Mouse (Mus musculus) midbrain, embryonic 12.5 days (tissue): Measurements from ENCODE around the gene Vax2. TPM values are rescaled to one million over a fixed set of nuclear protein-coding genes. Genes with fewer than 3 reads are reported as not detected.
A peak's percentile ranks its signal among the peaks of the same experiment; 100 is the strongest.

Experiments used
- ATAC-seq: fragments of 200-750 bp; cut with Nextera tagmentation; 2 replicates; pipeline ENCODE4 v1.8.0; 2017; ENCODE audit warnings: low read depth, moderate TSS enrichment, moderate library complexity; ENCODE audit not compliant: low FRiP score
- H3K27ac ChIP-seq: fragments of 300-500 bp; sonication (generic); replicated peaks from 2 replicates; pipeline ENCODE4 v1.5.1; 2016; ENCODE audit warnings: mild to moderate bottlenecking
- H3K27me3 ChIP-seq: fragments of 300-500 bp; sonication (generic); 2 replicates; pipeline ENCODE4 v1.6.1; 2016; ENCODE audit warnings: mild to moderate bottlenecking
- H3K36me3 ChIP-seq: fragments of 300-500 bp; sonication (generic); 2 replicates; pipeline ENCODE4 v1.6.1; 2016
- H3K4me1 ChIP-seq: fragments of 300-500 bp; sonication (generic); 2 replicates; pipeline ENCODE4 v1.6.1; 2016
- H3K4me2 ChIP-seq: fragments of 300-500 bp; sonication (generic); replicated peaks from 2 replicates; pipeline ENCODE4 v1.6.1; 2016; ENCODE audit warnings: mild to moderate bottlenecking, moderate library complexity
- H3K4me3 ChIP-seq: fragments of 300-500 bp; sonication (generic); 2 replicates; pipeline ENCODE4 v1.5.1; 2016; ENCODE audit warnings: mild to moderate bottlenecking
- H3K9ac ChIP-seq: fragments of 300-500 bp; sonication (generic); replicated peaks from 2 replicates; pipeline ENCODE4 v1.6.1; 2016; ENCODE audit warnings: mild to moderate bottlenecking, moderate library complexity
- H3K9me3 ChIP-seq: fragments of 300-500 bp; sonication (generic); 2 replicates; pipeline ENCODE4 v1.6.1; 2016; ENCODE audit warnings: mild to moderate bottlenecking
- WGBS: fragments of 180-500 bp; shearing (Covaris S2); methylation state at CpG from one replicate; pipeline ENCODE4 v1.1.7; 2016; 5-methylcytosine and 5-hydroxymethylcytosine counted together
- polyA plus RNA-seq: library from polyadenylated mRNA; unstranded; fragments of >200 nt; fragmentation: Nextera tagmentation; extraction: Ambion mirVana; gene quantifications from 2 replicates; pipeline ENCODE4 v1.2.1, GENCODE M21; 2016

Vax2 gene
- polyA plus RNA-seq = 0.42 and 0.68 TPM in 2 replicates

GRCm38 (mm10) chr6:83711067-83711675 is at the start of gene Vax2:
Vax2 (plus strand) TSS chr6:83711264.
- ATAC-seq = peak; percentile 92
- peak within 1 kb of the TSS; percentile 76 for H3K4me2 ChIP-seq
- H3K27ac ChIP-seq = no peak within 1 kb of the TSS
- H3K9ac ChIP-seq = peak within 1 kb of the TSS; percentile 44
- H3K27me3 ChIP-seq = peaks cover 100% of the 10 kb centered on the region
- no peaks in the 10 kb centered on the region for H3K9me3 ChIP-seq
- WGBS = under 1% methylated on average over 41 of the region's 46 CpGs
- H3K4me1 ChIP-seq = peaks cover 21% of the 10 kb centered on the region
- H3K4me3 ChIP-seq = peak within 1 kb of the TSS; percentile 46
- no peaks in the 10 kb centered on the region for H3K36me3 ChIP-seq

- no peak for ATAC-seq
- Histone ChIP-seq H3K27ac (no peak overlapping the region), H3K4me1 (no peaks in the 10 kb centered on the region)
These were observed 46.1 kb upstream of the Vax2 start for GRCm38 (mm10) chr6:83665009-83665408.

GRCm38 (mm10) chr6:83673395-83673794 is 37.7 kb upstream of the Vax2 start:
- Histone ChIP-seq H3K4me1 (no peaks in the 10 kb centered on the region), H3K36me3 (no peaks in the 10 kb centered on the region), H3K27me3 (0 out of 2 replicates have a peak, but pooled peaks cover 3% of the 10 kb centered on the region), H3K9ac (no peak overlapping the region), H3K9me3 (no peaks in the 10 kb centered on the region), H3K27ac (no peak overlapping the region), H3K4me2 (no peak overlapping the region), H3K4me3 (no peak overlapping the region)
- WGBS = 10% methylated on average over 4 of the region's 4 CpGs
- no peak for ATAC-seq

More at GRCm38 (mm10) chr6:83665009-83665408, 46.1 kb upstream of the Vax2 start:
- Histone ChIP-seq H3K27me3 (no peaks in the 10 kb centered on the region), H3K4me2 (no peak overlapping the region), H3K9ac (no peak overlapping the region), H3K4me3 (no peak overlapping the region), H3K9me3 (no peaks in the 10 kb centered on the region), H3K36me3 (no peaks in the 10 kb centered on the region)
- WGBS = 86% methylated on average over 2 of the region's 2 CpGs

GRCm38 (mm10) chr6:83677757-83678156 is 33.3 kb upstream of the Vax2 start, which contains the start of gene Cd207:
Cd207 (minus strand) TSS chr6:83677857.
- no peaks in the 10 kb centered on the region for H3K9me3 ChIP-seq
- ATAC-seq = no peak
- no peaks in the 10 kb centered on the region for H3K4me1 ChIP-seq
- no peak within 1 kb of the TSS for H3K4me2 ChIP-seq
- H3K9ac ChIP-seq = no peak within 1 kb of the TSS
- WGBS = 71% methylated on average over 4 of the region's 4 CpGs
- H3K27me3 ChIP-seq = 0 out of 2 replicates have a peak, but pooled peaks cover 7% of the 10 kb centered on the region
- H3K36me3 ChIP-seq = no peaks in the 10 kb centered on the region
- no peak within 1 kb of the TSS for H3K27ac ChIP-seq
- no peak within 1 kb of the TSS for H3K4me3 ChIP-seq

- 91% methylated on average over 4 of the region's 4 CpGs for WGBS
- Histone ChIP-seq H3K9ac (no peak overlapping the region), H3K27ac (no peak overlapping the region), H3K4me2 (no peak overlapping the region), H3K4me3 (no peak overlapping the region), H3K4me1 (no peaks in the 10 kb centered on the region), H3K36me3 (no peaks in the 10 kb centered on the region), H3K9me3 (no peaks in the 10 kb centered on the region), H3K27me3 (peaks cover 61% of the 10 kb centered on the region)
- no peak for ATAC-seq
These were observed 21.7 kb upstream of the Vax2 start for GRCm38 (mm10) chr6:83689374-83689773.

- 21% methylated on average over 4 of the region's 5 CpGs for WGBS
- no peak; the same call in 1 of the 2 replicates for ATAC-seq
- Histone ChIP-seq H3K4me2 (no peak overlapping the region), H3K27ac (no peak overlapping the region), H3K4me3 (no peak overlapping the region), H3K9me3 (no peaks in the 10 kb centered on the region), H3K27me3 (peaks cover 70% of the 10 kb centered on the region), H3K4me1 (no peaks in the 10 kb centered on the region), H3K36me3 (no peaks in the 10 kb centered on the region), H3K9ac (no peak overlapping the region)
These were observed 20.8 kb upstream of the Vax2 start for GRCm38 (mm10) chr6:83690277-83690676.

GRCm38 (mm10) chr6:83690936-83691335 is 20.1 kb upstream of the Vax2 start:
- Histone ChIP-seq H3K27me3 (peaks cover 70% of the 10 kb centered on the region), H3K9ac (no peak overlapping the region), H3K4me2 (no peak overlapping the region), H3K9me3 (no peaks in the 10 kb centered on the region), H3K36me3 (no peaks in the 10 kb centered on the region), H3K4me3 (no peak overlapping the region), H3K4me1 (no peaks in the 10 kb centered on the region), H3K27ac (no peak overlapping the region)
- 65% methylated on average over 2 of the region's 2 CpGs for WGBS
- no peak for ATAC-seq

- H3K4me2 ChIP-seq = no peak overlapping the region
- no peaks in the 10 kb centered on the region for H3K4me1 ChIP-seq
- ATAC-seq = no peak
- H3K36me3 ChIP-seq = no peaks in the 10 kb centered on the region
- no peak overlapping the region for H3K27ac ChIP-seq
- peaks cover 89% of the 10 kb centered on the region for H3K27me3 ChIP-seq
- no peak overlapping the region for H3K9ac ChIP-seq
- under 1% methylated on average over 12 of the region's 12 CpGs for WGBS
- no peak overlapping the region for H3K4me3 ChIP-seq
- no peaks in the 10 kb centered on the region for H3K9me3 ChIP-seq
These were observed 18.1 kb upstream of the Vax2 start for GRCm38 (mm10) chr6:83692962-83693361.

GRCm38 (mm10) chr6:83693835-83694234 is 17.2 kb upstream of the Vax2 start:
- WGBS = 0% methylated on average over 9 of the region's 9 CpGs
- ATAC-seq = no peak
- no peak overlapping the region for H3K9ac ChIP-seq
- H3K4me2 ChIP-seq = peak overlapping the region; percentile 4; the same call in 1 of the 2 replicates
- peaks cover 97% of the 10 kb centered on the region for H3K27me3 ChIP-seq
- H3K4me1 ChIP-seq = no peaks in the 10 kb centered on the region
- H3K9me3 ChIP-seq = no peaks in the 10 kb centered on the region
- H3K36me3 ChIP-seq = no peaks in the 10 kb centered on the region
- no peak overlapping the region for H3K4me3 ChIP-seq
- no peak overlapping the region for H3K27ac ChIP-seq

- H3K4me2 ChIP-seq = no peak overlapping the region
- H3K4me1 ChIP-seq = no peaks in the 10 kb centered on the region
- 7% methylated on average over 3 of the region's 3 CpGs for WGBS
- ATAC-seq = no peak
- no peaks in the 10 kb centered on the region for H3K36me3 ChIP-seq
- H3K4me3 ChIP-seq = no peak overlapping the region
- no peak overlapping the region for H3K9ac ChIP-seq
- H3K27me3 ChIP-seq = peaks cover 100% of the 10 kb centered on the region
- H3K27ac ChIP-seq = no peak overlapping the region
- no peaks in the 10 kb centered on the region for H3K9me3 ChIP-seq
These were observed 15.3 kb upstream of the Vax2 start for GRCm38 (mm10) chr6:83695731-83696130.

- Histone ChIP-seq H3K36me3 (no peaks in the 10 kb centered on the region), H3K4me1 (no peaks in the 10 kb centered on the region), H3K9ac (no peak overlapping the region), H3K27me3 (peaks cover 100% of the 10 kb centered on the region), H3K4me3 (no peak overlapping the region), H3K27ac (no peak overlapping the region), H3K9me3 (no peaks in the 10 kb centered on the region), H3K4me2 (no peak overlapping the region)
- ATAC-seq = no peak
- 4% methylated on average over 7 of the region's 7 CpGs for WGBS
These were observed 14.4 kb upstream of the Vax2 start for GRCm38 (mm10) chr6:83696684-83697083.

- no peaks in the 10 kb centered on the region for H3K9me3 ChIP-seq
- no peak for ATAC-seq
- H3K4me3 ChIP-seq = no peak overlapping the region
These were observed 13.1 kb upstream of the Vax2 start for GRCm38 (mm10) chr6:83697932-83698331.

GRCm38 (mm10) chr6:83699971-83700370 is 11.1 kb upstream of the Vax2 start:
- under 1% methylated on average over 5 of the region's 5 CpGs for WGBS
- Histone ChIP-seq H3K9ac (no peak overlapping the region), H3K4me2 (no peak overlapping the region), H3K4me1 (no peaks in the 10 kb centered on the region), H3K4me3 (no peak overlapping the region), H3K36me3 (no peaks in the 10 kb centered on the region), H3K27me3 (peaks cover 98% of the 10 kb centered on the region), H3K9me3 (no peaks in the 10 kb centered on the region), H3K27ac (no peak overlapping the region)
- ATAC-seq = no peak

More at GRCm38 (mm10) chr6:83697932-83698331, 13.1 kb upstream of the Vax2 start:
- Histone ChIP-seq H3K9ac (no peak overlapping the region), H3K27me3 (peaks cover 98% of the 10 kb centered on the region), H3K4me1 (no peaks in the 10 kb centered on the region), H3K27ac (no peak overlapping the region), H3K36me3 (no peaks in the 10 kb centered on the region), H3K4me2 (no peak overlapping the region)
- 3% methylated on average over 8 of the region's 8 CpGs for WGBS
